Mouse (Mus musculus) CH12.LX (cell line): ENCODE measurements around the gene Ttc25. TPM values are rescaled to one million over a fixed set of nuclear protein-coding genes. Genes with fewer than 3 reads are reported as not detected.

Experiments
- DNase-seq: peaks from one replicate; pipeline ENCODE4 v3.0.0-alpha.2; 2013; ENCODE audit errors: extremely low read depth
- H3K27ac ChIP-seq: 2 replicates; pipeline ENCODE4 v1.5.1; 2012; ENCODE audit warnings: low read depth, mild to moderate bottlenecking, control low read depth, moderate library complexity; ENCODE audit not compliant: insufficient read depth
- H3K27me3 ChIP-seq: replicated peaks from 2 replicates; pipeline ENCODE3; 2012; ENCODE audit warnings: inconsistent platforms
- H3K36me3 ChIP-seq, 2 experiments: replicated peaks in 1 of 2; 2 replicates each; pipeline versions ENCODE3 to v1.6.1; 2012; ENCODE audit warnings: inconsistent platforms in 1 of 2, low read length in 1 of 2, mild to moderate bottlenecking in 1 of 2, mixed read lengths in 1 of 2, moderate library complexity in 1 of 2; ENCODE audit not compliant: control insufficient read depth in 1 of 2, insufficient read depth in 1 of 2
- H3K4me1 ChIP-seq, 2 experiments: 2 replicates each; pipeline ENCODE4 v1.6.1; 2012; ENCODE audit warnings: inconsistent platforms in 1 of 2, moderate library complexity in 1 of 2; ENCODE audit not compliant: insufficient read depth in 2 of 2, control insufficient read depth in 1 of 2
- H3K4me2 ChIP-seq: 2 replicates; pipeline ENCODE4 v1.6.1; 2012; ENCODE audit warnings: low read depth, mild to moderate bottlenecking, control low read depth; ENCODE audit not compliant: poor library complexity, insufficient read depth, severe bottlenecking
- H3K4me3 ChIP-seq, 3 experiments: fragments of 150-350 bp in 1 of 3; sonication (generic) in 1 of 3; replicated peaks in 1 of 3; 2 replicates each; pipeline versions ENCODE3 to v1.5.1; 2011 to 2012; ENCODE audit warnings: low read depth in 2 of 3, low read length in 2 of 3, mild to moderate bottlenecking in 2 of 3, moderate library complexity in 2 of 3, control low read depth in 1 of 3, improper control_type of control experiment in 1 of 3, inconsistent platforms in 1 of 3, mixed read lengths in 1 of 3; ENCODE audit not compliant: poor library complexity in 1 of 3
- H3K79me2 ChIP-seq: replicated peaks from 2 replicates; pipeline ENCODE4 v1.6.1; 2012; ENCODE audit warnings: mild to moderate bottlenecking, moderate library complexity; ENCODE audit not compliant: control insufficient read depth, poor library complexity, insufficient read depth, severe bottlenecking; ENCODE audit errors: extremely low read depth
- H3K9ac ChIP-seq: 2 replicates; pipeline ENCODE4 v1.6.1; 2012; ENCODE audit warnings: low read depth, mild to moderate bottlenecking, control low read depth, moderate library complexity; ENCODE audit not compliant: insufficient read depth
- H3K9me3 ChIP-seq: replicated peaks from 2 replicates; pipeline ENCODE3; 2012; ENCODE audit warnings: low read length, inconsistent platforms, mixed read lengths
- CHD1 ChIP-seq: IDR thresholded peaks from 2 replicates; pipeline ENCODE4 v1.6.1; 2012; ENCODE audit warnings: low read depth, low read length, improper control_type of control experiment, inconsistent platforms
- CHD2 ChIP-seq: IDR thresholded peaks from 2 replicates; pipeline ENCODE4 v1.6.1; 2011; ENCODE audit warnings: low read length, improper control_type of control experiment
- E2F4 ChIP-seq: IDR thresholded peaks from 2 replicates; pipeline ENCODE4 v1.6.1; 2011; ENCODE audit warnings: low read depth, low read length, improper control_type of control experiment; ENCODE audit not compliant: insufficient replicate concordance
- ELF1 ChIP-seq: IDR thresholded peaks from 2 replicates; pipeline ENCODE4 v1.6.1; 2014; ENCODE audit warnings: low read depth, mild to moderate bottlenecking, inconsistent platforms, low read length, improper control_type of control experiment
- ETS1 ChIP-seq: conservative IDR thresholded peaks from 2 replicates; pipeline ENCODE4 v1.6.1; 2012; ENCODE audit warnings: low read depth, mild to moderate bottlenecking, inconsistent platforms, low read length, improper control_type of control experiment, moderate library complexity
- HCFC1 ChIP-seq: IDR thresholded peaks from 2 replicates; pipeline ENCODE4 v1.6.1; 2012; ENCODE audit warnings: low read depth, mild to moderate bottlenecking, inconsistent platforms, low read length, improper control_type of control experiment
- JUND ChIP-seq: conservative IDR thresholded peaks from 2 replicates; pipeline ENCODE4 v1.6.1; 2011; ENCODE audit warnings: low read depth, low read length, improper control_type of control experiment
- MAFK ChIP-seq: IDR thresholded peaks from 2 replicates; pipeline ENCODE4 v1.6.1; 2011; ENCODE audit warnings: low read length, improper control_type of control experiment; ENCODE audit not compliant: insufficient replicate concordance
- MAX ChIP-seq: IDR thresholded peaks from 2 replicates; pipeline ENCODE4 v1.6.1; 2011; ENCODE audit warnings: low read length, improper control_type of control experiment
- MAZ ChIP-seq: IDR thresholded peaks from 2 replicates; pipeline ENCODE4 v1.6.1; 2012; ENCODE audit warnings: low read depth, mild to moderate bottlenecking, inconsistent platforms, low read length, improper control_type of control experiment, moderate library complexity
- MEF2A ChIP-seq: IDR thresholded peaks from 2 replicates; pipeline ENCODE4 v1.6.1; 2014; ENCODE audit warnings: low read depth, mild to moderate bottlenecking, inconsistent platforms, low read length, improper control_type of control experiment, borderline replicate concordance
- NELFE ChIP-seq: IDR thresholded peaks from 2 replicates; pipeline ENCODE4 v1.6.1; 2011; ENCODE audit warnings: low read depth, low read length, improper control_type of control experiment
- NRF1 ChIP-seq: IDR thresholded peaks from 2 replicates; pipeline ENCODE4 v1.6.1; 2014; ENCODE audit warnings: low read depth, mild to moderate bottlenecking, inconsistent platforms, low read length, improper control_type of control experiment, moderate library complexity
- PAX5 ChIP-seq: IDR thresholded peaks from 2 replicates; pipeline ENCODE4 v1.6.1; 2012; ENCODE audit warnings: low read length, inconsistent platforms, mixed read lengths
- POLR2A ChIP-seq: IDR thresholded peaks from 2 replicates; pipeline ENCODE4 v1.6.1; 2011; ENCODE audit warnings: low read depth, mild to moderate bottlenecking, improper control_type of control experiment, low read length
- POLR2AphosphoS2 ChIP-seq: IDR thresholded peaks from 2 replicates; pipeline ENCODE4 v1.6.1; 2011; ENCODE audit warnings: low read depth, low read length, improper control_type of control experiment
- RCOR1 ChIP-seq: conservative IDR thresholded peaks from 2 replicates; pipeline ENCODE4 v1.6.1; 2012; ENCODE audit warnings: low read depth, mild to moderate bottlenecking, inconsistent platforms, low read length, improper control_type of control experiment
- SIN3A ChIP-seq: IDR thresholded peaks from 2 replicates; pipeline ENCODE4 v1.6.1; 2012; ENCODE audit warnings: low read length, improper control_type of control experiment, inconsistent platforms
- SMC3 ChIP-seq: IDR thresholded peaks from 2 replicates; pipeline ENCODE4 v1.6.1; 2011; ENCODE audit warnings: low read depth, low read length, improper control_type of control experiment
- USF2 ChIP-seq: conservative IDR thresholded peaks from 2 replicates; pipeline ENCODE4 v1.6.1; 2011; ENCODE audit warnings: low read depth, low read length, improper control_type of control experiment
- ZMIZ1 ChIP-seq: IDR thresholded peaks from 2 replicates; pipeline ENCODE4 v1.6.1; 2012; ENCODE audit warnings: low read depth, mild to moderate bottlenecking, inconsistent platforms, low read length, improper control_type of control experiment
- dilution Hi-C: fragments of 300-500 bp; cut with MboI; formaldehyde crosslinking; loops from 2 replicates; pipeline ENCODE4 v1.14.3; 2020; ENCODE audit warnings: low sequenced_read_pairs; ENCODE audit not compliant: extremely low pct_unique_long_range_greater_than_20kb, extremely low pct_ligation_motif_present
- in situ Hi-C: fragments of 300-500 bp; cut with MboI; formaldehyde crosslinking; loops from 3 replicates; pipeline ENCODE4 v1.14.3; 2019; ENCODE audit warnings: low sequenced_read_pairs, low pct_ligation_motif_present, low pct_unique_long_range_greater_than_20kb, mixed read lengths
- polyA plus RNA-seq: library from polyadenylated mRNA; unstranded; fragments of >175 nt; gene quantifications from 2 replicates; pipeline ENCODE4 v1.2.1, GENCODE M21; 2012; ENCODE audit warnings: low read depth; ENCODE audit not compliant: insufficient read length
- total RNA-seq, 2 experiments: library from RNA; depleted of rRNA; stranded (reverse); fragments of 300-350 nt in 1 of 2; fragments of >200 nt in 1 of 2; gene quantifications; 2 replicates each; pipeline ENCODE4 v1.2.3; 2012 to 2014

Ttc25 gene
- total and polyA plus RNA-seq, 3 experiments: 0.51 to 12.8 (median 1.3) TPM

DNA sequence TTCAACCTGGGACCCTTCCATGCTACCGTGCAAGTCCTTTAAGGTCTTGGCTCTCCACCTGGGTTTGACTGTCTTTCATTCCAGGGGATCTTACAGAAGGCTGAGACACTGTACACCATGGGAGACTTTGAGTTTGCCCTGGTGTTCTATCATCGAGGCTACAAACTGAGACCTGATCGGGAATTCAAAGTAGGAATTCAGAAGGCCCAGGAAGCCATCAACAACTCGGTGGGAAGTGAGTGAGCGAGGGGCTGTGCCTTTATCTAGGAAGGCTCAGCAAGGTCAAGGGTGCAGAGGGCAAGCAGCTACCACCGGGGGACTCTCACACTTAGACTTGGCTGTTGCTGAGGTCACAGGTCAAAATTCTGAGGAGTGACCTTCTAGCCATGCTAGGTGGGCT, 4.7 kb downstream of the Ttc25 start:
- in situ Hi-C loops: no loop called here
- DNase-seq: no peak
- Histone ChIP-seq H3K4me1 (peaks cover 15 to 33% of the 10 kb centered on the region in 2 experiments), H3K79me2 (no peaks in the 10 kb centered on the region), H3K4me3 (no peak overlapping the region), H3K9me3 (no peaks in the 10 kb centered on the region), H3K4me2 (no peak overlapping the region), H3K27ac (no peak overlapping the region), H3K36me3 (no peaks in the 10 kb centered on the region), H3K27me3 (peaks cover 2% of the 10 kb centered on the region), H3K9ac (no peak overlapping the region)
- dilution Hi-C loops: no loop called here
- TF ChIP-seq HCFC1: no peak
- no peak for TF ChIP-seq SIN3A
- TF ChIP-seq NRF1: no peak
- TF ChIP-seq ELF1: no peak
- TF ChIP-seq MEF2A: no peak
- TF ChIP-seq JUND: no peak
- TF ChIP-seq ZMIZ1: no peak
- TF ChIP-seq PAX5: no peak
- no peak for TF ChIP-seq POLR2AphosphoS2
- TF ChIP-seq NELFE: no peak
- no peak for TF ChIP-seq POLR2A
- TF ChIP-seq MAFK: no peak
- no peak for TF ChIP-seq MAZ
- no peak for TF ChIP-seq SMC3
- TF ChIP-seq E2F4: no peak

DNA sequence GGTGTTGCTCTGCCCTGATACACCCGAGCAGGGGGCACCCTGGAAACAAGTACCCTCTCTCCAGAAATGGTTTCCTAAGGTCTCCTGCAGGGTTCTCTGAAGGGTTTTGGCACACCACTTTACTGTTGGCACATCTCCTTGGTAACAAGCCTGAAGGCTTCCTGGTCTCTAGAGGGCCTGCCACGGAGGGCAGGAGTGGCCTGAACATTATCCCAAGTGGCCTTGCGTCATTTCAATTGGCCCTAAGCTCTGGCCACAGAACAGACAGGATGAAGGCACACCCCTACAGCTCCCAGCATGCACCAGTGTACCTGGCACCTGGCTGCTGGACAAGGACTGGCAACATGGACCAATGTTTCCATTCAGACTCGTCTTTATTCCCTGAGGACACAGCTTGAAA, 7.4 kb downstream of the Ttc25 start:
- H3K27ac ChIP-seq: no peak overlapping the region
- peaks cover 7% of the 10 kb centered on the region for H3K27me3 ChIP-seq
- no peak overlapping the region for H3K4me2 ChIP-seq
- no peak overlapping the region for H3K9ac ChIP-seq
- in situ Hi-C loops: no loop called here
- TF ChIP-seq CHD2: no peak
- TF ChIP-seq USF2: no peak
- TF ChIP-seq ETS1: no peak
- TF ChIP-seq MAX: no peak
- no peak for TF ChIP-seq RCOR1
- no peak for TF ChIP-seq CHD1
- no peaks in the 10 kb centered on the region for H3K79me2 ChIP-seq
- dilution Hi-C loops: no loop called here
- H3K36me3 ChIP-seq: no peaks in the 10 kb centered on the region
- peaks cover 15 to 28% of the 10 kb centered on the region in 2 experiments for H3K4me1 ChIP-seq
- no peaks in the 10 kb centered on the region for H3K9me3 ChIP-seq
- DNase-seq: no peak
- no peak overlapping the region for H3K4me3 ChIP-seq
